Mouse (Mus musculus) hindbrain, embryonic 11.5 days (tissue): ENCODE data around the gene Cpvl. TPM values are rescaled to one million over a fixed set of nuclear protein-coding genes. Genes with fewer than 3 reads are reported as not detected.

Experiments used
- ATAC-seq: fragments of 200-750 bp; cut with Nextera tagmentation; 2 replicates; pipeline ENCODE4 v1.8.0; 2017; ENCODE audit warnings: mild to moderate bottlenecking, moderate TSS enrichment, moderate library complexity; ENCODE audit not compliant: low FRiP score
- DNase-seq: peaks from one replicate; pipeline ENCODE4 v3.0.0-alpha.2; 2015; ENCODE audit warnings: low spot score
- H3K27ac ChIP-seq: fragments of 300-500 bp; sonication (generic); 2 replicates; pipeline ENCODE4 v1.5.1; 2014; ENCODE audit warnings: mild to moderate bottlenecking, low read depth, low read length
- H3K27me3 ChIP-seq: fragments of 300-500 bp; sonication (generic); 2 replicates; pipeline ENCODE4 v1.6.1; 2014; ENCODE audit warnings: mild to moderate bottlenecking, low read length, moderate library complexity, mixed read lengths; ENCODE audit not compliant: control insufficient read depth, insufficient read depth
- H3K36me3 ChIP-seq: fragments of 300-500 bp; sonication (generic); 2 replicates; pipeline ENCODE4 v1.6.1; 2014; ENCODE audit warnings: mild to moderate bottlenecking, low read length, moderate library complexity, mixed read lengths; ENCODE audit not compliant: control insufficient read depth, insufficient read depth
- H3K4me1 ChIP-seq: fragments of 300-500 bp; sonication (generic); replicated peaks from 2 replicates; pipeline ENCODE4 v1.6.1; 2014; ENCODE audit warnings: low read length, mixed read lengths; ENCODE audit not compliant: control insufficient read depth, insufficient read depth
- H3K4me2 ChIP-seq: fragments of 300-500 bp; sonication (generic); replicated peaks from 2 replicates; pipeline ENCODE4 v1.6.1; 2014; ENCODE audit warnings: mild to moderate bottlenecking, low read depth, low read length
- H3K4me3 ChIP-seq: fragments of 300-500 bp; sonication (generic); 2 replicates; pipeline ENCODE4 v1.5.1; 2014; ENCODE audit warnings: low read depth, low read length
- H3K9ac ChIP-seq: fragments of 300-500 bp; sonication (generic); 2 replicates; pipeline ENCODE4 v1.6.1; 2014; ENCODE audit warnings: low read depth, low read length
- H3K9me3 ChIP-seq: fragments of 300-500 bp; sonication (generic); 2 replicates; pipeline ENCODE4 v1.6.1; 2016; ENCODE audit warnings: low read length; ENCODE audit not compliant: control insufficient read depth
- WGBS: fragments of 180-500 bp; shearing (Covaris S2); extraction: QIAGEN DNeasy Blood & Tissue Kit; methylation state at CpG from one replicate; pipeline ENCODE4 v1.1.7; 2014; 5-methylcytosine and 5-hydroxymethylcytosine counted together
- polyA plus RNA-seq: library from polyadenylated mRNA; unstranded; fragments of >200 nt; fragmentation: Nextera tagmentation; extraction: Ambion mirVana; gene quantifications from 2 replicates; pipeline ENCODE4 v1.2.1, GENCODE M21; 2014

The Cpvl gene
- polyA plus RNA-seq, 1 experiment from 2014 or later = 0.11 TPM

GRCm38 (mm10) chr6:53963906-53964496 is 14.5 kb downstream of the Cpvl start:
- no peaks in the 10 kb centered on the region for H3K27me3 ChIP-seq
- WGBS = 76% methylated on average over 5 of the region's 5 CpGs
- no peak overlapping the region for H3K4me2 ChIP-seq
- H3K4me3 ChIP-seq = no peak overlapping the region
- no peaks in the 10 kb centered on the region for H3K36me3 ChIP-seq
- DNase-seq = no peak
- 0 out of 2 replicates have a peak, but pooled peaks cover 2% of the 10 kb centered on the region for H3K4me1 ChIP-seq
- ATAC-seq = no peak
- no peaks in the 10 kb centered on the region for H3K9me3 ChIP-seq
- H3K9ac ChIP-seq = no peak overlapping the region
- no peak overlapping the region for H3K27ac ChIP-seq

DNA sequence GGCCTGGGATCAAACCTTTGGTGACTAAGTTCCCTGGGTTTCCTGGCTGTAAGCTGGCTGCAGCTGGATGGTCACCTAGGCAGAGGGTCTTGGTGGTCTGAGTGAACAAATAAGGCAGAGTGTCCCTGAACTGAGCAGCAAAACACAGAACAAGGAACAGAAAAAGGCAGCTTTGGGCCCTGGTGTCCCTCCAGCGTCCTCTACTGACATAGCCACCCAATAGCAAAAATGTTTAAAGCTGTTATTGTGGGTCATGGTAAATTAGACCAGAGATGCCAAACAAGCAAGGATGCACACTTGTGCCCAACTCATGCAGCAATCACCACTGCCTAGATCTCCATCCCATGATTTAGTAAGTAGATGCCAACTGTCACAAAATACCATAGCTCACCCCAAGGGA is 16.5 kb downstream of the Cpvl start:
- Histone ChIP-seq H3K36me3 (no peaks in the 10 kb centered on the region), H3K27me3 (no peaks in the 10 kb centered on the region), H3K27ac (no peak overlapping the region), H3K4me1 (0 out of 2 replicates have a peak, but pooled peaks cover 2% of the 10 kb centered on the region), H3K9me3 (no peaks in the 10 kb centered on the region), H3K4me3 (no peak overlapping the region), H3K9ac (no peak overlapping the region), H3K4me2 (no peak overlapping the region)
- 64% methylated on average over 1 of the region's 1 CpGs for WGBS
- DNase-seq = no peak
- ATAC-seq = no peak

DNA sequence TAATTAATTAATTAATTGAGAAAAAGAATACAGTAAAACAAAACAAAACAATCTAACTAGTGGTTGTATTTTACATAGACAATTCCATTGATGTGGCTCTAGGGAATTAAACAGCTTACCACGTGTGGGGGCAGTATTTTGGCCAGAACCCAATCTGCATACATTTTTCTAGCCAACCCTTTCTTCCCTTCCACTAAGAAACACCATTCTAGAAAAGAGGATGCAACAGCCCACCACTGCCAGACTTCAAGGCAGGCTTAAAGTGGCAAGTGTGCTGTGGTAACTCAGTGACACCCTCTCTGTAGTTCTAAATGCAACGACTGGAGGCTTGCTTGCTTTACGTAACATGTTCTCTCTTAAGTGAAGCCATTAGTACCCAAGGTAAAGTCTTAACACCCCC is 18.6 kb downstream of the Cpvl start:
- H3K9me3 ChIP-seq = no peaks in the 10 kb centered on the region
- H3K27me3 ChIP-seq = no peaks in the 10 kb centered on the region
- 75% methylated on average over 3 of the region's 3 CpGs for WGBS
- no peak overlapping the region for H3K4me3 ChIP-seq
- no peak overlapping the region for H3K27ac ChIP-seq
- H3K36me3 ChIP-seq = no peaks in the 10 kb centered on the region
- H3K4me1 ChIP-seq = no peaks in the 10 kb centered on the region
- no peak overlapping the region for H3K4me2 ChIP-seq
- H3K9ac ChIP-seq = no peak overlapping the region
- no peak for DNase-seq
- ATAC-seq = no peak

DNA sequence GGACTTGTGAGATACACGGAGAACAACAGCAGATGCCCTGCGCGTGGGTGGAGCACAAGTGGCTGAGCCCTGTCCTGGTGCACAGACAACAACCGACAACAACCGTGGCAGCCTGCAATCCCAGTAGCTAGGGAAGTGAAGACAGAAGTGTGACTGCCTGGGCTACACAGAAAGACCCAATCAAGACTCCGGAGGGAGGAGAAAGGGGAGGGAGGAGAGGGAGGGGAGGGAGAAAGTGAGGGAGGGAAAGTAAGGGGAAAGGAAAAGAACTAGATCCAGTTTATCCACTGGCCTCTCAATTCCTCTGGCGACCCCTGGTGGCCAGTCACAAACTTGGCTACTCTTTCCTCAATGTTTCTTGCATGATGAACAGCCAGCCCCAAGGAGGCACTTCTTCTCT is 20.1 kb downstream of the Cpvl start:
- no peak overlapping the region for H3K4me3 ChIP-seq
- ATAC-seq = peak; percentile 47; the same call in 1 of the 2 replicates
- 0 out of 2 replicates have a peak overlapping the region, but pooled peaks have one; percentile 14 for H3K4me2 ChIP-seq
- H3K9me3 ChIP-seq = no peaks in the 10 kb centered on the region
- 22% methylated on average over 7 of the region's 7 CpGs for WGBS
- no peaks in the 10 kb centered on the region for H3K36me3 ChIP-seq
- no peaks in the 10 kb centered on the region for H3K27me3 ChIP-seq
- peak; percentile 92 for DNase-seq
- H3K9ac ChIP-seq = no peak overlapping the region
- H3K4me1 ChIP-seq = no peaks in the 10 kb centered on the region
- no peak overlapping the region for H3K27ac ChIP-seq

DNA sequence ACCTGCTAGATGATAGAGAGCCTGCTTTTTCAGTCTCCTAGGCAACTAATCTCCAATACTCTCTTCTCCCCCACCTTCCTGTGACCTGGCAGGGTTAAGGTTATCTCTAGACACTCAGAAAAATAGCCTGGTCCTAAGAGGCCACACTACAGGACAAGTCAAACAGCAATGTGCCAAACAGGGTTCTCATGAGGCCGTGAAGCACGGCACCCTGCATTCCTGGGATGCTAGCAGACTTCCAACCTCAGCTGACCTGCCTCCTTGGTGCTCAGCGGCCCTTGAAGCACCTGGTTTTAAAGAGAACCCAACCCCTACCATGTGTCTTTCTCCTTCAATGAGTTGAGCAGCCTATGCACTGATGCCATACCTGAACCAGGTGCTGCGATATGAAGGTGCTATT is 22.0 kb downstream of the Cpvl start:
- H3K9ac ChIP-seq = no peak overlapping the region
- H3K27me3 ChIP-seq = no peaks in the 10 kb centered on the region
- no peak overlapping the region for H3K4me3 ChIP-seq
- ATAC-seq (no peak), DNase-seq (no peak)
- no peak overlapping the region for H3K27ac ChIP-seq
- 66% methylated on average over 4 of the region's 4 CpGs for WGBS
- H3K36me3 ChIP-seq = no peaks in the 10 kb centered on the region
- no peak overlapping the region for H3K4me2 ChIP-seq
- H3K9me3 ChIP-seq = no peaks in the 10 kb centered on the region
- H3K4me1 ChIP-seq = no peaks in the 10 kb centered on the region

GRCm38 (mm10) chr6:53955846-53956245 is 22.6 kb downstream of the Cpvl start:
- H3K27me3 ChIP-seq = no peaks in the 10 kb centered on the region
- no peak for ATAC-seq
- DNase-seq = no peak
- H3K4me1 ChIP-seq = no peaks in the 10 kb centered on the region
- H3K9ac ChIP-seq = no peak overlapping the region
- H3K4me3 ChIP-seq = no peak overlapping the region
- no peak overlapping the region for H3K4me2 ChIP-seq
- no peaks in the 10 kb centered on the region for H3K36me3 ChIP-seq
- WGBS = 93% methylated on average over 2 of the region's 2 CpGs
- H3K27ac ChIP-seq = no peak overlapping the region
- no peaks in the 10 kb centered on the region for H3K9me3 ChIP-seq

DNA sequence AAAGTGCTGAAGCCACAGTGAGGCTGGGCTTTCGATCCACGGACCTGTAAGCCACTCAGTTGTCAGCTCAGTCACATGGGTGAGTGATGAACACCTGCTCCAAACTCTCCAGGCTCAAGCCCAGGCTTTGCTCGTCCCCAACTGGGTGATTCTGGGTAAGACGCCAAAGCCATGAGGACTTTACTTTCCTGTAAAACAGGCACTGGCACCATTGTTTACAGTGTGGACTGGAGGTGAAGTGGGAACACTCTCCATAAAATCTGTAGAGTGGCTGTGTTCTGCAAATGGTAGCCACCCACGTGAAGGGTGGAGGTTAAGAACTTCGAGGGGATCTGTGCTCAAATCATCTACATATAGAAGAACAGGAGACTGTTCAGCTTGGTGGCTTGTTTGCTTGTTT is 23.2 kb downstream of the Cpvl start:
- H3K9ac ChIP-seq = no peak overlapping the region
- 80% methylated on average over 6 of the region's 6 CpGs for WGBS
- H3K4me3 ChIP-seq = no peak overlapping the region
- H3K27me3 ChIP-seq = no peaks in the 10 kb centered on the region
- H3K4me1 ChIP-seq = no peaks in the 10 kb centered on the region
- H3K9me3 ChIP-seq = no peaks in the 10 kb centered on the region
- no peaks in the 10 kb centered on the region for H3K36me3 ChIP-seq
- ATAC-seq (no peak), DNase-seq (no peak)
- H3K27ac ChIP-seq = no peak overlapping the region
- H3K4me2 ChIP-seq = no peak overlapping the region

DNA sequence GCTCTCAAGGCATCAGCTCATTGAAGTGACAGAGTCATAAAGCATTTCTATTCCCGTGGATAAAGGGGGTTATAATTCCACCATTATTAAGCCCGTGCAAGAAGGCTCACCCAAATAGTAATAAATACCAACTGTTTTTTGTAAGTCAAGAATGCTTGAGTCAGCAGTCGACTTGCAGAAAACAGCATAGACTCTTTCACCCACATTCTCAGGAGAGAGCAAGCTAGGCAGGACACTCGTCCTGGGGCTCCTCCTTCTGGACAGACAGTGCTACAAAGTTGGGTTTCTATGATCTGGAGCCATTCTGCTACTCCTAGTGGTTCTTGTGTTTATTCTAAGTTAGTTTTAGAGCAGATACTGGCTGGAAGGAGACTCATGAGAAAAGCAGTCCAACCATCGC is 24.4 kb downstream of the Cpvl start:
- H3K27me3 ChIP-seq = no peaks in the 10 kb centered on the region
- H3K36me3 ChIP-seq = no peaks in the 10 kb centered on the region
- DNase-seq (no peak), ATAC-seq (no peak)
- H3K9ac ChIP-seq = no peak overlapping the region
- H3K27ac ChIP-seq = no peak overlapping the region
- H3K4me3 ChIP-seq = no peak overlapping the region
- no peak overlapping the region for H3K4me2 ChIP-seq
- WGBS = 54% methylated on average over 5 of the region's 5 CpGs
- no peaks in the 10 kb centered on the region for H3K4me1 ChIP-seq
- H3K9me3 ChIP-seq = no peaks in the 10 kb centered on the region

- DNase-seq = no peak
- H3K4me2 ChIP-seq = no peak overlapping the region
- no peak overlapping the region for H3K9ac ChIP-seq
- no peaks in the 10 kb centered on the region for H3K27me3 ChIP-seq
- WGBS = 86% methylated on average over 6 of the region's 6 CpGs
- no peaks in the 10 kb centered on the region for H3K4me1 ChIP-seq
- H3K27ac ChIP-seq = no peak overlapping the region
- H3K36me3 ChIP-seq = no peaks in the 10 kb centered on the region
- H3K4me3 ChIP-seq = no peak overlapping the region
- H3K9me3 ChIP-seq = no peaks in the 10 kb centered on the region
- ATAC-seq = no peak
Observed at GRCm38 (mm10) chr6:53953348-53953747, 25.1 kb downstream of the Cpvl start.
